Mouse (Mus musculus) inflammation-experienced regulatory T-cells, adult 6 months (primary cell): Measurements from ENCODE around the gene Trim24. TPM values are rescaled to one million over a fixed set of nuclear protein-coding genes. Genes with fewer than 3 reads are reported as not detected.

Source experiments
- ATAC-seq: one replicate; pipeline ENCODE4 v1.8.0; 2017
- polyA plus RNA-seq, 3 experiments: library from polyadenylated mRNA; unstranded; fragments of 100-300 nt; shearing (Covaris generic); gene quantifications; one replicate each; pipeline ENCODE4 v1.2.1; 2017

Gene Trim24
- polyA plus RNA-seq, 3 experiments from 2014 or later = 8.5 to 18.2 (median 14.7) TPM

GRCm38 (mm10) chr6:37863961-37864730 lies 6.5 kb upstream of the Trim24 start:
- ATAC-seq = no peak

DNA sequence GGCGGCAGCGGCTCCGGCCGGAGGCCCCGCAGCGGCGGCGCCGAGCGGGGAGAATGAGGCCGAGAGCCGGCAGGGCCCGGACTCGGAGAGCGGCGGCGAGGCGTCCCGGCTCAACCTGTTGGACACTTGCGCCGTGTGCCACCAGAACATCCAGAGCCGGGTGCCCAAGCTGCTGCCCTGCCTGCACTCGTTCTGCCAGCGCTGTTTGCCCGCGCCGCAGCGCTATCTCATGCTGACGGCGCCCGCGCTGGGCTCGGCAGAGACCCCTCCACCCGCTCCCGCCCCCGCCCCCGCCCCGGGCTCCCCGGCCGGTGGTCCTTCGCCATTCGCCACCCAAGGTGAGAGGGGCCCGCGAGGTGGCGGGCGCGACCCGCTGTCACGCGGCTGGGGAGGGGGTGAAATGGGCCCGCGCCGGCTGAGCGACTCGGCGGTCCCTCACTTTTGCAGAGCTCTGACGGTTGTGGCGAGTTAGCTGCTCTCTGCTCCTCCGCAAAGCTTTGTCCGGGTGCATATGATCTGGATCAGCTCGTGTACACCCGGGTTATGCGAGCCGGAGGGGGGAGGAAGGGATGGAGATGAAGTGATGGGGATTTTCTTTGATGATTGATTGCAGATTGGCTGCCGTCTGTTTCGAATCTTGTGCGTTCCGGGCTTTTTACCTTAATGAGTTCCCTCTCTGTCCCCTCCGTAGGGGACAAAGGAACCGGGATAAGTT lies 683 bp downstream of the Trim24 start:
- ATAC-seq = peak; percentile 31

GRCm38 (mm10) chr6:37872861-37873260 lies 2.2 kb downstream of the Trim24 start:
- no peak for ATAC-seq

DNA sequence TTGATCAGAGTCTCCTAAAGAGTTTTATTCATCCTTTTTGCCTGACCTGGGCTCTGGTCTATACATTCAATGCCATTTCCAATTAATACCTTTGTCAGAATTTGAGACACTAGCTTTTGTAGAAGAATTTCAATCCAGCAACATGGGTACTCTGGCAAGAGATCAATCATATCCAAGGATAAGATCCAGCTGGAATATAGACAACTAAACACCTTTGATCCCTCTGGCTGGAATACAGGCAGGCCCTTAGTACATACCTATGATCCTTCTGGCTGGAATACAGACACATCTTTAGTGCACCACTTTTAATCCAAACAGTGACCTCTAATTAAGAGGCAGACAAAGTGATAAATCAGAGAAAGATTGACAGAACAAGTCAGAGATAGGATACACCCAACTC lies 3.1 kb downstream of the Trim24 start:
- no peak for ATAC-seq

- no peak for ATAC-seq
Measured at GRCm38 (mm10) chr6:37878206-37878605, 7.6 kb downstream of the Trim24 start.

GRCm38 (mm10) chr6:37880586-37880985 lies 10.0 kb downstream of the Trim24 start:
- ATAC-seq = no peak

- ATAC-seq = no peak
Measured at GRCm38 (mm10) chr6:37893586-37893985, 23.0 kb downstream of the Trim24 start.

DNA sequence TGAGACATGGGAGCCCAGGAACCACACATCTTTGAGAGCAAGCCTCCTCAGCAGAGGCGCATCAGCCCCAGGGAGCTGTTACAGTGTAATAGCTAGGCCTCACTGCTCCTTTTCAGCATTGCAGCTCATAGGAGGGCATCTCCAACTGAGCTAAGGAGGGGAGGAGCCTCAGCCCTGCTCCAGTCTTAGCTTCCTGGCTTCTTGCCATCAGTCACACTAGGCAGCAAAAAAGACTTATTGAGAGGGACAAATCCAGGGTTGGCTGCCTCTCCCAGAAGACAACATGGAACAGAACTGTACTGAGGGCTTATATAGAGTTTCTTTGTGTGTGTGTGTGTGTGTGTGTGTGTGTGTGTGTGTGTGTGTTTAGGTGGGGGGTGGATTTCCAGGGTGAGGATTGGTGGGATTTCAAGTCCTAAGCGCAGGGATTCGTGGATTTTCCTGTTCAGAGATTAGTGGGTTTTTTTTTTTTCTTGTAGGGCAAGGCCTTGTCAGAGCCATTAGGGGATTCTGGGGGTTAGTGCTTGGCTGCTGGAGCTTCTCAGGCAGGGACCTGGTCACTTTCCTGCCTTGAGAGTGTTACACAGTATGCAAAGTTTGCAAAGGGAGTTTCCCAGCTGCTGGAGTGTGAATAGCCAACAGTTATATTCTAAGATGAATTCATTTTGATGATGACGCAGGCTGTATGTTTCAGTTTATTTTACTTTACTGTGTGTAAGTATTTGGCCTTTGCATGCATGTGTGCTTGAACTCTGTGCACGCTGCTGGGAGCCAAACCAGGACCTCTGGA lies 25.2 kb downstream of the Trim24 start:
- ATAC-seq = peak; percentile 44

DNA sequence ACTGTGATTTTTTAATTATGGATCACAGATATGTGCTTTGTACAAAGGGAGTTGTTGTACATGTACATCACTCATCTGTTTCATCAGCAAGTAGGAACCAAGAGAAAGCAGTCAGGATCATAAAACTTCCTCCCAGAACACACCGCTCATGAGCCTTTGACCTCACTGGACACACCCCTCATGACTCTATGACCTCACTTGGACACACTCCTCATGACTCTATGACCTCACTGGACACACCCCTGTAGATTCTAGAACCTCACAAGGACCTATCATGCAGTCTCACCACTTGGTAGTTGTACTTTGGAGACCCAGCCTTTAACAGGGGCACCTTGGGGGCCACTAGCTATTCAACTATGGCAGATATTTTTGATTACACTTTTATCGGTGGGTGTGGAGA lies 29.6 kb downstream of the Trim24 start:
- ATAC-seq = no peak

DNA sequence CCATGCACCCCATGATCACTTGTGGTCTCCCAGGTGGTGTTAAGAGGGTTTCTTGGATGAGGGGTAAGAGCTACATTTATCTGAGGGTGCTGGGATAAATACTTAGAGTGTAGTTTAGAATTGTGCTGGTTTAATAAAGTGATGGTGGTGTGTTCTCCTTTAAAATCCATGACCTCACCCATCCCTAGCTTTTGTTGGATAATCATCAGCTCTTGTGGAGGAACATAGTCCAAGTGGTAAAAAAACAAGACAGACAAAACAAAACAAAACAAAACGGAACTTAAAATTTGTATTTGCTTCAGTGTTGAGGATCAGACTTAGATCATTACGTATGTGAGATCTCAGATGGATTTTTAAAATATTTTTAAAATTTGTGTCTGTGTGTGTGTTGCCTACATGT lies 31.2 kb downstream of the Trim24 start:
- no peak for ATAC-seq

DNA sequence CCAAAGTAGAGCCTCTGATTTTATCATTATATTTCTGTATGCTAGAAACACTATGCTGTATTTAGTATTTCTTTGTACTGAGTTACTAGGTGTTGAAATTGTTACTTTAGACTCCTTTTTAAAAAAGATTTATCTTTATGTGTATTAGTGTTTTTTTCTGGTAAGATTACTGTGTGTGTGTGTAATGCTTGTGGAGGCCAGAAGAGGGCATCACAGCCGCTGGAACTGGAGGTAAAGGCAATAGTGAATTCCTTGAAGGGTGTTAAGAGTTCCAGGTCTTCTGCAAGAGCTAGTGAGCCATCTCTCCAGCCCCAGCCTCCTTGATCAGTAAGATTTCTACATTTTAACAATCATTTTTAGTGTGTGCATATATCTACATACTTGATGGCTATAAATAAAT lies 33.2 kb downstream of the Trim24 start:
- no peak for ATAC-seq

- no peak for ATAC-seq
Measured at GRCm38 (mm10) chr6:37913525-37913924, 42.9 kb downstream of the Trim24 start.

DNA sequence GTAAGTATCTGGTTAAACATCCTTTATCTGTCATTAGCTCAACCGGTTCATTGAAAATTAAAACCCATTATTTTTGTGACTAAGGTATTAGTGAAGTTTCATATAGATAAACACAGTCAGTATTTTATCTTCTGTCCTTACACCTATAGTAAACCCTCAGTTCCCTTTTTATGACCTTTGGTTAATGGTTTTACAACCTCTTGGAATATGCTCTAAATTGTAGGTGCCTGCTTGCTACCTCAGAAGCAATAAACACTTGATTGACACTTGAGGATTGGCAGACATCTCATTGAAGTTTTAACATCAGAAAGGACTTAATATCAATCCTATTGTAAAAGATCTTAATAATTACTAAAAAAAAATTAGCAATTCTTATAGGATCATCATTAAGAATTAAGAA lies 54.5 kb downstream of the Trim24 start:
- no peak for ATAC-seq

DNA sequence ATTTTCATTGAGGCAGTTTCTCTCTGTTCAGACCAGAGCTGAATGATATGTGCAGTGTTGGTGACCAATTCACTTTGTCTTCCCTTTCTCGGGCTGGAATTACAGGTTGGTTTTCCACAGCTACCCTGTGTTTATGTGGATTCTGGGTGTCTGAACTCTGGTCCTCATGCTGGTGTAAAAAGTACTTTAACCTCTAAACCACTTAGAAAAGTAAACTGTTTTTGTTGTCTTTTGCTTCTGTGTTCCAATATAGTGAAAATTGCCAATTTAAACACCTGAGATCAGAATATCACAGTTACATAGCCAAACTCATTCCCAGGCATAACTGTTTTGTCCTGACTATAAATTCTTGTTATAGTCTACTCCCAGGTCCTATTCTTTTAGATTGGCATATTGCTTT lies 56.1 kb downstream of the Trim24 start:
- no peak for ATAC-seq

DNA sequence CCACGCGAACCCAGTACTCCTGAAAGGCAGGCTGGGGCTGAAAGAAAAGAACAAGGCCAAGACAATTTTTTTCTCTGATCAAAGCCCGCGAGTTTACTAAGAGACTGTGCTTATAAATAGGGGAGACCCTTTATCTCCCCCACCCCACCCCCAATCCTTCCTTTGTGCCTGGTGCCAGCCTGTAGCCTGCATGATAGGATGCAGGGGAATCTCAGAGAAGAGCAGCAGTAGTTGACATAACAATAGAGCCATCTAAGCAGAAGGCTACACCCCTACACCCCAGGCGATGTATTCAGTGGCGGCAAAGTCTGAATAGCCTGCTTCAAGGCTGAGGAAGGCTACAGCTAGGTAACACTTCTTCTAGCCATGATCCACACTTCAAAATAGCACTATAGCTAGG lies 65.9 kb downstream of the Trim24 start:
- no peak for ATAC-seq

DNA sequence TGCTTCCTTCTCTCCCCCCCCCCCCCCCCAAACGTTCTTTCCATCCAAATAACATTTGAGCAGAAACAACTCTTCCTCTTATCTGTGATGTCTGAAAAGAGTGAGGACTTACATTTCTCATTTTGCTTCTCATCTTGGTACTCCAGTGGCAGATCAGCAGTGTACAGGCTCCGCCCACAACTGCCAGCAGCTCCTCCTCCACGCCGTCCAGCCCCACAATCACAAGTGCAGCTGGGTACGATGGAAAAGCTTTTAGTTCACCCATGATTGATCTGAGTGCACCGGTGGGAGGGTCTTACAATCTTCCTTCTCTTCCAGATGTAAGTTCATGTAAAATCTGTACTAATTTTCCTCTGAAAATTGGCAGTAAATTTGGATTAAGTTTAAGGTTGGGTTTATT lies 80.7 kb downstream of the Trim24 start:
- ATAC-seq = no peak

- no peak for ATAC-seq
Measured at GRCm38 (mm10) chr6:37967386-37967785, 96.8 kb downstream of the Trim24 start.

GRCm38 (mm10) chr6:38007459-38007858 lies 136.8 kb downstream of the Trim24 start:
- ATAC-seq = no peak

- ATAC-seq = no peak
Measured at GRCm38 (mm10) chr6:38012829-38013228, 142.2 kb downstream of the Trim24 start.
